Mouse (Mus musculus) midbrain, embryonic 16.5 days (tissue): Measurements from ENCODE around the gene Zbtb20. TPM values are rescaled to one million over a fixed set of nuclear protein-coding genes. Genes with fewer than 3 reads are reported as not detected.

ENCODE experiments used
- ATAC-seq: fragments of 200-750 bp; cut with Nextera tagmentation; 2 replicates; pipeline ENCODE4 v1.8.0; 2017; ENCODE audit warnings: moderate TSS enrichment
- H3K27ac ChIP-seq: fragments of 300-500 bp; sonication (generic); 2 replicates; pipeline ENCODE4 v1.5.1; 2014; ENCODE audit warnings: mild to moderate bottlenecking, low read length, mixed read lengths
- H3K27me3 ChIP-seq: fragments of 300-500 bp; sonication (generic); 2 replicates; pipeline ENCODE4 v1.6.1; 2014; ENCODE audit warnings: low read depth, low read length, mixed read lengths; ENCODE audit not compliant: control insufficient read depth, insufficient read depth
- H3K36me3 ChIP-seq: fragments of 300-500 bp; sonication (generic); 2 replicates; pipeline ENCODE4 v1.6.1; 2014; ENCODE audit warnings: mild to moderate bottlenecking, low read length, moderate library complexity, mixed read lengths; ENCODE audit not compliant: control insufficient read depth, insufficient read depth
- H3K4me1 ChIP-seq: fragments of 300-500 bp; sonication (generic); 2 replicates; pipeline ENCODE4 v1.6.1; 2014; ENCODE audit warnings: mild to moderate bottlenecking, low read length, mixed read lengths; ENCODE audit not compliant: control insufficient read depth, insufficient read depth
- H3K4me2 ChIP-seq: fragments of 300-500 bp; sonication (generic); 2 replicates; pipeline ENCODE4 v1.6.1; 2014; ENCODE audit warnings: mild to moderate bottlenecking, low read length, mixed read lengths
- H3K4me3 ChIP-seq: fragments of 300-500 bp; sonication (generic); 2 replicates; pipeline ENCODE4 v1.5.1; 2014; ENCODE audit warnings: low read depth, mild to moderate bottlenecking, low read length, moderate library complexity, mixed read lengths
- H3K9ac ChIP-seq: fragments of 300-500 bp; sonication (generic); 2 replicates; pipeline ENCODE4 v1.6.1; 2014; ENCODE audit warnings: low read depth, low read length, mixed read lengths
- H3K9me3 ChIP-seq: fragments of 300-500 bp; sonication (generic); replicated peaks from 2 replicates; pipeline ENCODE4 v1.6.1; 2014; ENCODE audit warnings: mild to moderate bottlenecking, low read length, mixed read lengths; ENCODE audit not compliant: control insufficient read depth, poor library complexity, severe bottlenecking
- WGBS: fragments of 180-500 bp; shearing (Covaris S2); extraction: QIAGEN DNeasy Blood & Tissue Kit; methylation state at CpG from one replicate; pipeline ENCODE4 v1.1.7; 2014; 5-methylcytosine and 5-hydroxymethylcytosine counted together
- polyA plus RNA-seq: library from polyadenylated mRNA; unstranded; fragments of >200 nt; fragmentation: Nextera tagmentation; extraction: Ambion mirVana; gene quantifications from 2 replicates; pipeline ENCODE4 v1.2.1, GENCODE M21; 2015

Zbtb20 gene
- polyA plus RNA-seq, 1 experiment from 2014 or later = 60.7 TPM

GRCm38 (mm10) chr16:43500132-43500853, 624.6 kb downstream of the Zbtb20 start:
- ATAC-seq = no peak
- 75% methylated on average over 8 of the region's 8 CpGs for WGBS
- H3K36me3 ChIP-seq = no peaks in the 10 kb centered on the region
- no peaks in the 10 kb centered on the region for H3K27me3 ChIP-seq
- H3K4me3 ChIP-seq = no peak overlapping the region
- H3K9me3 ChIP-seq = no peaks in the 10 kb centered on the region
- no peak overlapping the region for H3K9ac ChIP-seq
- H3K4me1 ChIP-seq = peaks cover 12% of the 10 kb centered on the region
- H3K27ac ChIP-seq = no peak overlapping the region
- no peak overlapping the region for H3K4me2 ChIP-seq

GRCm38 (mm10) chr16:43501284-43501683, 625.6 kb downstream of the Zbtb20 start:
- H3K27ac ChIP-seq = no peak overlapping the region; the same call in 1 of the 2 replicates

GRCm38 (mm10) chr16:43502339-43503009, 626.8 kb downstream of the Zbtb20 start:
- peak overlapping the region; percentile 65 for H3K4me3 ChIP-seq
- H3K9me3 ChIP-seq = no peaks in the 10 kb centered on the region
- no peaks in the 10 kb centered on the region for H3K36me3 ChIP-seq
- H3K9ac ChIP-seq = peak overlapping the region; percentile 84
- 18% methylated on average over 12 of the region's 12 CpGs for WGBS
- no peaks in the 10 kb centered on the region for H3K27me3 ChIP-seq
- peak overlapping the region; percentile 61 for H3K4me2 ChIP-seq
- ATAC-seq = no peak
- peaks cover 20% of the 10 kb centered on the region for H3K4me1 ChIP-seq
- H3K27ac ChIP-seq = peak overlapping the region; percentile 95

More at GRCm38 (mm10) chr16:43501284-43501683, 625.6 kb downstream of the Zbtb20 start:
- Histone ChIP-seq H3K4me2 (no peak overlapping the region), H3K4me3 (no peak overlapping the region), H3K9me3 (no peaks in the 10 kb centered on the region), H3K27me3 (no peaks in the 10 kb centered on the region), H3K4me1 (peaks cover 18% of the 10 kb centered on the region), H3K9ac (no peak overlapping the region), H3K36me3 (no peaks in the 10 kb centered on the region)
- ATAC-seq = no peak
- whole genome bisulfite sequencing = 43% methylated on average over 4 of the region's 4 CpGs

GRCm38 (mm10) chr16:43503010-43503635, 627.4 kb downstream of the Zbtb20 start:
- H3K27ac ChIP-seq = peak overlapping the region; percentile 95
- H3K9ac ChIP-seq = peak overlapping the region; percentile 84
- no peaks in the 10 kb centered on the region for H3K36me3 ChIP-seq
- peak; percentile 89 for ATAC-seq
- WGBS = 2% methylated on average over 13 of the region's 13 CpGs
- peak overlapping the region; percentile 65 for H3K4me3 ChIP-seq
- no peaks in the 10 kb centered on the region for H3K27me3 ChIP-seq
- no peaks in the 10 kb centered on the region for H3K9me3 ChIP-seq
- H3K4me2 ChIP-seq = peak overlapping the region; percentile 61
- peaks cover 20% of the 10 kb centered on the region for H3K4me1 ChIP-seq

- peak overlapping the region; percentile 95 for H3K27ac ChIP-seq
- no peaks in the 10 kb centered on the region for H3K36me3 ChIP-seq
- H3K4me3 ChIP-seq = peak overlapping the region; percentile 65
- WGBS = 1% methylated on average over 5 of the region's 5 CpGs
- no peaks in the 10 kb centered on the region for H3K9me3 ChIP-seq
- peaks cover 23% of the 10 kb centered on the region for H3K4me1 ChIP-seq
- peak overlapping the region; percentile 84 for H3K9ac ChIP-seq
- no peaks in the 10 kb centered on the region for H3K27me3 ChIP-seq
- ATAC-seq = peak; percentile 76
- peak overlapping the region; percentile 61 for H3K4me2 ChIP-seq
Measured at GRCm38 (mm10) chr16:43503636-43504010, 627.9 kb downstream of the Zbtb20 start.

- Histone ChIP-seq H3K27ac (peak overlapping the region; percentile 95), H3K4me1 (peaks cover 25% of the 10 kb centered on the region), H3K27me3 (no peaks in the 10 kb centered on the region), H3K9me3 (no peaks in the 10 kb centered on the region), H3K9ac (peak overlapping the region; percentile 84), H3K4me3 (peak overlapping the region; percentile 65), H3K36me3 (no peaks in the 10 kb centered on the region), H3K4me2 (peak overlapping the region; percentile 61)
- 0% methylated on average over 3 of the region's 3 CpGs for WGBS
- ATAC-seq = no peak
Measured at GRCm38 (mm10) chr16:43504151-43504550, 628.5 kb downstream of the Zbtb20 start.

- Histone ChIP-seq H3K9me3 (no peaks in the 10 kb centered on the region), H3K36me3 (no peaks in the 10 kb centered on the region), H3K27me3 (no peaks in the 10 kb centered on the region), H3K4me1 (peaks cover 25% of the 10 kb centered on the region), H3K4me3 (peak overlapping the region; percentile 65), H3K4me2 (peak overlapping the region; percentile 61), H3K9ac (peak overlapping the region; percentile 61), H3K27ac (peak overlapping the region; percentile 95)
- 13% methylated on average over 1 of the region's 1 CpGs for WGBS
- no peak for ATAC-seq
Measured at GRCm38 (mm10) chr16:43504556-43504955, 628.9 kb downstream of the Zbtb20 start.

GRCm38 (mm10) chr16:43505314-43505950, 629.8 kb downstream of the Zbtb20 start:
- H3K4me3 ChIP-seq = peak overlapping the region; percentile 41
- H3K27me3 ChIP-seq = no peaks in the 10 kb centered on the region
- H3K9me3 ChIP-seq = no peaks in the 10 kb centered on the region
- 14% methylated on average over 9 of the region's 9 CpGs for WGBS
- peak overlapping the region; percentile 72 for H3K9ac ChIP-seq
- peaks cover 25% of the 10 kb centered on the region for H3K4me1 ChIP-seq
- ATAC-seq = no peak
- H3K4me2 ChIP-seq = peak overlapping the region; percentile 81
- H3K27ac ChIP-seq = peak overlapping the region; percentile 82
- H3K36me3 ChIP-seq = no peaks in the 10 kb centered on the region
